Mouse (Mus musculus): ENCODE measurements at regions not wholly inside any gene's neighbourhood (a gene's known extent, or its start where the extent isn't known, plus 50 kb on each side); places are given as distances from the start of the nearest gene placed in this dataset.
A peak's percentile ranks its signal among the peaks of the same experiment; 100 is the strongest.
"Not testable (repeated sequence)": the region's sequence is repeated elsewhere in the genome, so short reads cannot be mapped to it uniquely, and the experiment has no call there.

- DNase-seq (ENCODE audit: low spot score) = no peak
Measured at GRCm38 (mm10) chr8:113489436-113490107, 145.8 kb upstream of the Mon1b start.

- no peak for DNase-seq (ENCODE audit: low spot score)
Measured at GRCm38 (mm10) chr8:113490891-113491290, 144.5 kb upstream of the Mon1b start.

- no peak for DNase-seq (ENCODE audit: low spot score)
Measured at GRCm38 (mm10) chr8:113496896-113497295, 138.5 kb upstream of the Mon1b start.

GRCm38 (mm10) chr8:113502671-113503070, 132.7 kb upstream of the Mon1b start:
- DNase-seq (ENCODE audit: low spot score) = no peak

GRCm38 (mm10) chr8:113512856-113513255, 122.5 kb upstream of the Mon1b start:
- DNase-seq (ENCODE audit: low spot score) = no peak

- no peak for DNase-seq (ENCODE audit: low spot score)
Measured at GRCm38 (mm10) chr8:113513886-113514730, 121.3 kb upstream of the Mon1b start.

GRCm38 (mm10) chr8:113514731-113515375, 120.5 kb upstream of the Mon1b start:
- not testable (repeated sequence) for DNase-seq (ENCODE audit: low spot score)

- DNase-seq (ENCODE audit: low spot score) = no peak
Measured at GRCm38 (mm10) chr8:113516176-113516575, 119.2 kb upstream of the Mon1b start.

GRCm38 (mm10) chr8:113517912-113518311, 117.5 kb upstream of the Mon1b start:
- no peak for DNase-seq (ENCODE audit: low spot score)

GRCm38 (mm10) chr8:113523561-113523960, 111.8 kb upstream of the Mon1b start:
- DNase-seq (ENCODE audit: low spot score) = no peak

GRCm38 (mm10) chr8:113531116-113531665, 104.2 kb upstream of the Mon1b start:
- no peak for DNase-seq (ENCODE audit: low spot score)

- no peak for DNase-seq (ENCODE audit: low spot score)
Measured at GRCm38 (mm10) chr8:113532881-113533280, 102.5 kb upstream of the Mon1b start.

- DNase-seq (ENCODE audit: low spot score) = no peak
Measured at GRCm38 (mm10) chr8:113541437-113541836, 94.0 kb upstream of the Mon1b start.

- DNase-seq (ENCODE audit: low spot score) = no peak
Measured at GRCm38 (mm10) chr8:113542082-113542481, 93.3 kb upstream of the Mon1b start.

- no peak for DNase-seq (ENCODE audit: low spot score)
Measured at GRCm38 (mm10) chr8:113542713-113543112, 92.7 kb upstream of the Mon1b start.

GRCm38 (mm10) chr8:113549200-113549599, 86.2 kb upstream of the Mon1b start:
- no peak for DNase-seq (ENCODE audit: low spot score)

GRCm38 (mm10) chr8:113551454-113552273, 83.7 kb upstream of the Mon1b start:
- DNase-seq (ENCODE audit: low spot score) = no peak

GRCm38 (mm10) chr8:113552826-113553225, 82.6 kb upstream of the Mon1b start:
- no peak for DNase-seq (ENCODE audit: low spot score)

GRCm38 (mm10) chr8:113554700-113555455, 80.5 kb upstream of the Mon1b start:
- peak; percentile 27 for DNase-seq (ENCODE audit: low spot score)

- no peak for DNase-seq (ENCODE audit: low spot score)
Measured at GRCm38 (mm10) chr8:113556994-113557393, 78.4 kb upstream of the Mon1b start.

- no peak for DNase-seq (ENCODE audit: low spot score)
Measured at GRCm38 (mm10) chr8:113581098-113581497, 54.3 kb upstream of the Mon1b start.

Data from retina, embryonic 14.5 days (tissue).